Mouse (Mus musculus): Measurements from ENCODE around the gene Xirp1.

Xirp1 gene

DNA sequence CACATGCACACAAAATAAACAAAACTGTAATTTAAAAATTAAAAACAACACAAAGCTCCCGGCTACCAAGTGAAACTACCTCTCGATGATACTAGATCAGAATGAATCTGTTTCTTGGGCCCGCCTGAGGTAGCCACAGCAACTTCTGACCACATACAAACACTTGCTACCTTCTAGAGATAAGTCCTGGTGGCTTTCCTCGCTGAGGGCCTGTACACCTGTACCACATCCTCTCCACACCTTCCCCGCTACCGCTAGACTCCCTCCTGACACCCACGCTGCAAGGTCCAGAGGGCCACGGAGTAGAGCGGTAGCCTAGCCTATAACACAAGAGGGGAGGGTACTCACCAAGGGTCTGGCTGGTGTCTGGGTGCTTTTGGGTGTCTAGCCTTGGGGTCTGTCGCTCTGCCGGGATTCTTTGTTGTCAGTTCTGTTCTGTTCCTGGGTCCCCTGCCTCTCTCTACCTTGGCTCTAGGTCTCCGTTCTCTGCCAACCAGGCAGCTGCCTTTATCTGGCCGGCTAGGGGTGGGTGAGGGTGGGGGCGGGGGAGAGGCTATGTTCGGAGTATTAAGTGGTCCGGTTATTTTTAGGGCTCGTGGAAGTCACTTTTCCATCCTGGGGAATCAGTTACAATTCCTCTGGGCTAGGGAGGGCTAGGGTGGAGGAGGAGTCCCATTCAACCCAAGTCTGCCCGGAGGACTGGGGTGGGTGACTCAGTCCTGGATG is at the start of gene Xirp1:
Gene Xirp1 (minus strand): TSS at position 513 of the 726 bp plus-strand sequence.
- DNase-seq (ENCODE audit: low spot score) = no peak

DNA sequence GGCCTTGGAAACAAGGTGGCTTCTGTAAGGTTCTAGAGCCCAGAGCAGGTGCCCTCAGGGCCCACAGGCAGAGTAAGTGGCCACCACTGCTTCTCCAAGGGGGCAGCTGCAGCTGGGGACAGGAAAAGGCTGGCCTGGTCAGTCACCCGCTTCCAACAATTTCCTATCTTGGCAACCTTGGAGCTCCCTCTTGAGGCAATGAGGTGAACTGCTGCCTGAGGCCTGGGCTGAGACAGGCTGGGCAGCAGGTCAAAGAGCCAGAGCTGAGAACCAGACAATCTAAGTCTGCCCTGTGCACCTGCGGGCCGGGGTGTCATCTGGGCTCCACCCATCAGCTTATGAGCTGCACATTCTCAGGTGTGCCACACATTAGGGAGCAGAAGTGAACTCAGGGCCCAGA is 49.8 kb upstream of the Xirp1 start:
- DNase-seq (ENCODE audit: low spot score) = peak; percentile 86

DNA sequence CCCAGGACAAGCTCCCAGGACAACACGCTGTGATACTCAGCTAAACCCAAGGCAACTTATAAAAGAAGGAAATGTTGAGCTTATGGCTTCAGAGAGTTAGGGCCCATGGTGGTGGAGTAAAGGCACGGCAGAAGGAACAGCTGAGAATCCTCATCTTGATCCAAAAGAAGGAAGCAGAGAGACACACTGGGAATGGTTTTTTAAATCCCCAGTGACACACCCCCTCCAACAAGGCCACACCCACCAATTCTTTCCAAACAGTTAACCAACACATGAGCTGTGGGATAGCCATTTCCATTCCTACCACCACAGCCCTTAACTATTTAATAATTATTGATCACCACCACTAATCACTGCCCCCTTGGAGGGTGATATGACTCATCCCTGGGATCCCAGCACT is 47.9 kb upstream of the Xirp1 start:
- DNase-seq (ENCODE audit: low spot score) = no peak

DNA sequence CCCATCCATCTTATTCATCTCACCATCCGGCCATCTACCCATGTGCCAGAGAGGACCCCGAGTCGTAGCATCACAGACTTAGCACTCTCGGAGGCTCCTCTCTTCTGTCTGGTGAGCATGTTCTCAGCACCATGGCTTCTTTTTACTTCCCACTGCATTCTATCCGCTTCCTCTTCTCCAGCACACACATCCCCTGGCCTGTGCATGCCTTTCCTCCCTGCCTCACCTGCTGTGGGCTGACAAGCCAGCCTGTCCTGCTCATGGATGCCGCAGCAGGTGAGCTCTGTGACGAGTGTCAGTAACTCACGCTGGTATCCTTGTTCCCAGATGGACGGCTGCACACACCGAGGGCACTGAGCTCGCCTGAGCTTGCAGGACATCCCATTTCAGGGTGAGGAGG is 46.4 kb upstream of the Xirp1 start, which contains the start of gene Cx3cr1:
Gene Cx3cr1 (minus strand): TSS at position 101 of the 400 bp plus-strand sequence.
- DNase-seq (ENCODE audit: low spot score) = no peak

DNA sequence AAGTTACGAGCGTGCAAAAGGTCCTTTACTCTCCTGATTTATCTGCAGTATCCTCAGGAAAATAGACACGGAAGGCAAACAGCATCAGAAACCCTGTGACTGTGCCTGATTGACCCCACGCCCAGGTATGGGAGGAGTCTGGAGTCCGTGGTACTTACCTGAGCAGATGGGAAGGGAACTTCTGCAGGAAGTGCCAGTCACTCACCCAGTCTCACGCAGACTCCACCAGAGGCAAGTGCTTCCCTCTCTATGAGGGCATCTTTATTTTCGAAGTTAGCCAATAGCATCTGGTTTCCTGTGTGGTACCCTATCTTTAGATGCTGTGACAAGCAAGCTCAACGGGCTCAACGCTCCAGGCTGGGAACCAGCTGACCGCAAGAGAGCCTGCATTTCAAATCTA is 44.6 kb upstream of the Xirp1 start:
- no peak for DNase-seq (ENCODE audit: low spot score)

DNA sequence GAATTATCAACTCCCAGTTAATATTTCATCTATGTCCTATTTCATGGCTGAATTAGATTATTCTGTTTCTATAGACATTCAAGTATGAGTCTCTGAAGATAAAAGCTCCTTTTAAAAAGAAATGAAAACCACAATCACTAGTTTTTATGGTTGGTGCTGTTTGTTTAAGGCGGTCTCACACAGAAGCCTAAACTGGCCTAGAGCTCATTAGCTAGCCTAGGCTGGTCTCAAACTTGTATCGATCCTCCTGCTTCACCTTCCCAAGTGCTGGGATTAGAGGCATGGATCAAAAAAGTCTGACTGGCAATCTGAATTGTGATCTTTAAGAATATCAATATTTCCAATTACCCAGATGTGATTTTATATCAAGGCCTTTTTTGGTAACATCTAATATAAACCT is 44.2 kb upstream of the Xirp1 start:
- DNase-seq (ENCODE audit: low spot score) = no peak

DNA sequence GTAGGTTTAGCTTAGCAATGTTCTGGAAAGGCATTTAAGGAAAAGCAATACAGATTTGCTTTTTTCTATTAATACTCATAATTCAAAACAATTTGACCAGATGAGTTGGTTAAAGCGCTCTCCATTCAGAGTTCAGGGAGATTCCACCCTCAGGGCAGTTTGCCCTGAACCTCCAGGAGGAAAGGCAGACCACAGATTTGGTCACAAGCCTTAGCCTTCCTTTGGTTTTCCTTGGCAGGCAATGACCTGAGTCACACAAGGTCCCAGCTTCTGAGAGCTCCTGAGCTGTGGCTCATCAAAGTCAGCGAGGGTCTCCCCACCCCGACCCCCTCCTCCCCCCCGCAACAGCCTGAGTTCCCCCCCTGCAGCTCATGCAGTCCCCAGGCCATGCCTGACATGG is 40.9 kb upstream of the Xirp1 start:
- DNase-seq (ENCODE audit: low spot score) = no peak

DNA sequence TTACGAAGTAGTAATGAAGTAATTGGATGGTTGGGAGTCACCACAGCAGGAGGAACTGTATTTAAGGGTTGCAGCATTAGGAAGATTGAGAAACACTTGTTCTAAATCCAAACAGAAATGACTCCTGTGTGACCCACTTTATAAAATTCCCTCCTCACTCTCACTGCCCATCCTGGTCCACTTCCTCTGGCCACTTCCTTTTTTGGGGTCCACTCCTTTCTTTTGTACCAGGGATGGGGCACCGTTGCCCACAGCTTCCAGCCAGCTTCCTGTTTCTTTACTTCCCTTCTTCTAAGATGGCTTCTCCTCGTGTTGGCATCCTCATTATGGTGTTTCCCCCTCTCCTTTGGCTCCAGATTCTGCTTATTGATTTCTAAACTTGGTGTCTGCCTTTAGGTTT is 35.3 kb upstream of the Xirp1 start:
- no peak for DNase-seq (ENCODE audit: low spot score)

DNA sequence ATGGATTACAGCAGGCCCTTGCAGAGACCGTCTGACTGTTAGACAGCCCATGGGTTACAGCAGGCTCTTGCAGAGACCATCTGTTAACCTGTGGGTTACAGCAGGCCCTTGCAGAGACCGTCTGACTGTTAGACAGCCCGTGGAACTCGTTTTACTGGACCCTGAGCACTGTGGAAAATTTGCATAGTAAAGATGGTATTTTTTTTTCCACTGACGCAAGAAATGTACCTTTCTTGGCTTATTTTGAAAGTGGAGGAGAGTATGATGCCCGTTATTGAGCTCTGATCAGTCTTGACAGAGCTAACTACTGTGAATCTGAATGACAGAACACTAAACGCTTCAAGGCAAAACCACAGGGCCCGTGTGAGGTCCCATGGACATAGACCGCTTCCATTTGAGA is 32.8 kb upstream of the Xirp1 start:
- DNase-seq (ENCODE audit: low spot score) = no peak

DNA sequence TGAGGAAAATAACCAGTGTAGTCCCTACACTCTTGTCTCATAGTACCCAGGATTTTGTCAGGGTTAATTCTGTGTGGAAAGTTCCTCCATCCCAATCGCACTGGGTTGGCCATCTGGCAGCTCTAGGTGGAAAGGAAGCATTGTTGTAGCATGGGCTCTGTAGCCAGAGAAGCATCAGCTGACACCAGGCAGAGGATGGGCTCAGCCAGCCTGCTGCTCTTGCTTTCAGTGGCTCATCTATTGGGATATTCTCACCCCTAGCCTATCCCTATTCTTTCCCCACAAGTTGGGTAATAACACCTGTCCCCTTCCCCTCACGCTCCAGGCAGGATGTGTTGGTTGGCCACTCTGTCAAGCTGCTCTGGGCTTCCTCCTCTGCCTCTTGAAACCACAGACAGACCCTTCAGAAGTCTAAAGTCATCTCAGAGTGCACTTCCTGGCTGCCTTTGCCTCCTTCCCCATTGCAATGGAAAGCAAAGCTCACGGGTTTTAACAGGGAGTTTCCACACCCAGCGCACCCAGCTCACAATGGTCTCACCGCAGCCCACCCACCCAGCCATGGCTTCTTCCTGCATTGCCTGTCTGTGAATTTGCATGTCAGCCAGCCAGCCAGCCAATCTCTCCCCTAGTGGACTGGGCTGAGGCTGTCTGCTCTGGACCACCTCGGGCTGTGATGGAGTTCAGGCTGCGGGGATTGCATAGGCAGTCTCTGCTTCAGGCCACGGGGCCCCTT is 31.3 kb upstream of the Xirp1 start:
- DNase-seq (ENCODE audit: low spot score) = no peak

DNA sequence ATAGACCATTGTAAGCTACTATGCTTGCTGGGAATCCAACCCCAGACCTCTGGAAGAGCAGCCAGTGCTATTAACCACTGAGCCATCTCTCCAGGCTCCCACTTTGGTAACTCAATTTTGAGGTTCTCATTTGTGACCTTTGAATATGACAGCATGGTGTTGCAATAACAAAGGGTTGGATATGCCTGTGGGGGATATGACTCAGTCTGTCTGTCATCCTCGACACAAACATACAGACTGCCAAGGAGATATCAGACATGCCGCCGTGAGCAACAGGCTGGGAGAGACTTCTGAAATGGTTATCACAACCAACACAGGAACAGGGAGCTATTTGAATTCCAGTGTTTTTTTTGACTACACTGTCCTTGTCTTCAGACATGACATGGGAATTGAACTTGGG is 26.0 kb upstream of the Xirp1 start:
- peak; percentile 31 for DNase-seq (ENCODE audit: low spot score)

DNA sequence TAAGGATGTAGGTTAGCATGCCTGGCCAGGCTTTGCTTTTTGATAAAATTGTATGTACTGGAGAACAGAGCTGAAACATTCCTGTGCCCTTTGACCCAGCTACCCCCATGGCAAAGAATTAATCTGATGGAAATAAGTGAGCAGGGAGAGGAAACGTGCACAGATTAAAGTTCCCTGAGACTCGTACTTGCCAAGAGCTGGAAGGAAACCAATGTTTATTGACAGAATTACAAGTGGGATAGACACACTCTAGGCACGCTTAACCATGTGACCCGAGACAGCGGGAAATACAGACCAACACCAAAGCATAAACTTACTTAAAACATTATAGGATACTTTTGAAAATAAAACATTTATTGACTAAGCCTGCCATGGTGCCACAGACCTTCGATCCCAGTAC is 25.1 kb upstream of the Xirp1 start:
- no peak for DNase-seq (ENCODE audit: low spot score)

DNA sequence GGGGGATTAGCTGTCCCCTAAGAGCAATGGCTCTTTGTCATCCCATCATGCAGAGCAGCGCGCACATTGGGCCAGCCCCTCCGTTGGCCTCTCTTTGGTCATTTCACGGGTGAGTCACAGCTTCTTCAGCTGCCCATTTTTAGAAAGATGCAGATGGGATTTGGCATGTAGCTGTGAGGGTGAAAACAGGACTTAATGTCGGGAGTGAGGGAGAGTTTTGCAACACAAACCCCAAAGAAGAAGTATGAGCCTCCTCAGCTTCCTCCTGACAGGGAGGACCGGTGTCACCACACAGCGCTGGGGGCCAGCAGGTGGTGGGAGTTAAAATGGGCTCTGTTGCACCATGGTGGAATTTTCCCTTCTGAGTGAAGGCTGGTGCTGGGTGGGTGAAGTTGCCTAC is 19.7 kb upstream of the Xirp1 start:
- DNase-seq (ENCODE audit: low spot score) = no peak

DNA sequence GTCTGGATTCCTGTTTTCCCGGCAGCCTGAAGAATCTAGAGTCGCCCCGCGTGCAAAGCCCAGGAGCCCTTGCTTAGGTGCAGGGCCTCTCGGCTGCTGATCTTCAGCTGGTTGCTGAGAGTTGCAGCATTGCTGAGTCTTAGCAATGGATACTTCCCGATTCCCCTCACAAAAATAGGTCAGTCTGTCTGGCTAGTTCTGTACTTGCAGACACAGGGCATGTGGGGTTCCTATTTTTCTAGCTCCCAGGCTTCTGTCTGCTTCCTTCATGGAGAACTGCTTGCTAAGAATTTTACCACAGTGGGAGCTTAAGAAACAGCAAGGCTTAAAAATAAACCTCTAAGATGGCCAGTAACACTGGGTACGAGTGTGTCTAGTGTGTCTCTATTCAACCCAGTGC is 14.0 kb upstream of the Xirp1 start:
- DNase-seq (ENCODE audit: low spot score) = no peak

DNA sequence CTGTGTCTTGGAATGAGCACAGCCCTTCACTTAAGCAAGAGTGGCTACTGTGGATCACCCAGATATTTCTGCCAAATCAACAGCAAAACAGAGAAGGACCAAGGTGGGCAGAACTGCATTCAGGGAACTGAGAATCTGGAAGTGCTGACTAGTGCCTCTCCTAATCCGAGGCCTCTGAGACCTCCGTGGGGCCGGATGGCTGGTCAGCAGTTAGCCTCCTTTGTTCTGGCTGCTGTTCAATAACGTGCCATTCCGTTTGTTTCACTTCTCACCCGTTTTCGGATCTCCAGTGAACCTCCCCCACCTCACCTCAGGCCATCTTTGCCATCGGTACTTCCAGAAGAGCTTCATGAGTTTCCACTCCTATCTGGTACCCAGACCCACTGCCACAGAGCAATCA is 11.0 kb upstream of the Xirp1 start:
- peak; percentile 26 for DNase-seq (ENCODE audit: low spot score)

DNA sequence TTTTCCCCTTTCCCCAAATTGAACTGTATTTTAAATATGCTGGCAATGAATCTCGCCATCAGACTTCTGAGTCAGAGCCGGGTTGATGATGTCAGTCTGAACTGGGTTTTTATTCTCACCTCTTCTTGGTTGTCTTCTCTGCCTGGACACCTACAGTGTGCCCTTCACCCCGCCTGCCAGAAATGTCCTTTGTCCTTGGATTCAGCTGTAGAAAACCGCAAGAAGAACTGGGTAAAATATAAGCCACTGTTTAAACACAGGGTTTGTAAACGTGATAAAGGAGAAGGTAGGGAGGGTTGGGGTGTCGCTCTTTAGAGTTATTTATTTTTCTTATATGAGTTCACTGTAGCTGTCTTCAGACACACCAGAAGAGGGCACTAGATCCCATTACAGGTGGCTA is 9.3 kb upstream of the Xirp1 start:
- DNase-seq (ENCODE audit: low spot score) = no peak

DNA sequence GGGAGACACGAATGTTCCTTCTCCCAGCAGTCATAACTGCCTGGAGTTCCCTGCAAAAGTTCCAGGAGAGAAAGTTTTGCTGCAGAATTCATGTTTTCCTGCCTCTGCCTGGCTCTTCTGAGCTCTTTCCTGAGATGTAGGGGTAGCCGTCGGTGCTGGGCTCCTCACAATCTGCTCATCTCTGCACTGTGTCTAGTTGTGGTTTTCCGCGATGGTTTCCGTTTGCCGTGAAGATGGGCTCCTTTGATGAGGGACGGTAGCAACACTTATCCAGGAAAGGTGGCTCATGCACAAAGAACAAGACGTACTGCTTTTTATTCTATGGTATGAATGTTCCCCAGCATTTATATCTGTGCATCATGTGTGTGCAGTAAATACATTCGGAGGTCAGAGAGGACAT is 7.0 kb upstream of the Xirp1 start:
- no peak for DNase-seq (ENCODE audit: low spot score)

DNA sequence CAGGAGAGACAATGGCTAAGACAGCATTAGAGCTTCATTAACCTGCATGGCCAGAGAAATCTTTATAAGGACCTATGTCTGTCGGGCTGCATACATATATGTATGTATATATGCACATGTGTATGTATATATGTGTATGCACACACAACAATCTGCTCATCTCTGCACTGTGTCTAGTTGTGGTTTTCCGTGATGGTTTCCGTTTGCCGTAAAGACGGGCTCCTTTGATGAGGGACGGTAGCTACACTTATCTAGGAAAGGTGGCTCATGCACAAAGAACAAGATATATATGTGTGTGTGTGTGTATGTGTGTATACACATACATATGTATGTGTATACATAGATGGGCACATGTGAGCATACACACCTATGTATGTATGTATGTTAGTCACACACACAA is 6.5 kb upstream of the Xirp1 start:
- no peak for DNase-seq (ENCODE audit: low spot score)

DNA sequence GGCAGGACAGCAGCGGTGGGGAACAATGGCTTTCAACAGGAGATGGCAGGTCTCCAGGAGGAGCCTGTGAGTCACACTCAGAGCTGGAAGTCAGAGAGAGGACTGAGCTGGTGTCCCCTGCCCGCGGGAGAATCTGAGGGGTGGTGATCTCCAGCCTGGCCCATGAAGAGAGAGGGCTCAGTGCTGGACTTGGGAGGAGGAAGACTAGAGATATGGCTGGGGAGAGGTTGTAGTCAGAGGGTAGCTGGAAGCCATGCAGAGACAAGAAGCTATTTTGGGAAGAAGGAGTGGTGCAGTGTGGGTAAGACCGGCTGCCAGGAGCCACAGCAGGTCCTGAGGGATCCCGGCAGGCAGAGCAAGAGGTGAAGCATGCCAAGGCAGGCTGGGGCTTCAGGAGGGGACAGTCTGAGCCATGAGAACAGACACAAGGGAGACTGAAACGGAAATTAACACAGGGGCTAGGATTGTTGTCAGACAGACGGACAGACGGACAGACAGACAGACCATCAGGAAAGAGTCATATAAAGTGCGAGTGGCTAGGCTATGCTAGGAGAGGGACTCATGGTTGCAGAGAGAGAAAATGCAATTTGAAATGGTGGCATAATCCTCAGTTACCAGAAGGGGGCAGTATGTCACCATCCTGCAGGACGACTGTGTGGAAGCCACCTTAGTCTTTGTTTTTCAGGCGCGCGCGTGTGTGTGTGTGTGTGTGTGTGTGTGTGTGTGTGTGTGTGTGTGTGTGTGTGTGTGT is 4.2 kb upstream of the Xirp1 start:
- DNase-seq (ENCODE audit: low spot score) = peak; percentile 90

DNA sequence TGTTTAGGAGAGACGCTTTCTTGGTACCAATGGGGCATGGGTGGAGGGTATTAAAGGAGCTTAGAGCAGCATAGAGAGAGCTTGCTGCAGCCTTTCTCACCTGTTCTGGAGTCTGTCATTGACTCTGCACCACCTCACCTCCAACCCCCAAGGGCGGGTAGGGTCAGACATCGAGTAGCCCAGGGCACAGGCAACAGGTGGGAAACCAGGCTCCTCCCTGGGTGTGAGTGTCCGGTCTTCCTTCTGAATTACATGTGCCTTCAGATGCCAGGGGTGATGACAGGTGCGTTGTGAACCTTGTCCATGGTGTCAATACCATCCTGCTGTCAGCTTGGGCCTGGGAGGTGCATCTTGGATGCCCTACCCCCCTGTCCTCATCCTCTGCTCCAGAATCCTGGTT is 1.2 kb upstream of the Xirp1 start:
- no peak for DNase-seq (ENCODE audit: low spot score)

DNA sequence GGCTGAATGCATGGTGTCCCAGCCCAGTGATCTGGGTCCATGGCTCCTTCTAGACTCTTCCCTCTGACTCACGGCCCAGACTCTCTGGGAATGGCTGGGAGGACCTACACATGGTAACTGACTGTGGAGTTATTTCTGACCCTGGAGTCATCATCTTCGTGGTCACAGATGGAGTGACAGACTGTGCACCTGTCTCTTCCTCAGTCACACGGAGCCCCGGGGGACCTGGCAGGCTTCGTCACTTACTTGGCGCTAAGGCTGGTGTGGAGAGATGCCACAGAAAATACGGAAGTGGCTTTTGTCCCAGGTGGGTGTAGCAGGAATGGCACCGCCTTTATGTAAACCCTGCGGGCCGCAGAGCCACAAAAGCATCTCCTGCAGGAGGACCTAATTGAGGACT is 773 bp upstream of the Xirp1 start:
- DNase-seq (ENCODE audit: low spot score) = no peak

DNA sequence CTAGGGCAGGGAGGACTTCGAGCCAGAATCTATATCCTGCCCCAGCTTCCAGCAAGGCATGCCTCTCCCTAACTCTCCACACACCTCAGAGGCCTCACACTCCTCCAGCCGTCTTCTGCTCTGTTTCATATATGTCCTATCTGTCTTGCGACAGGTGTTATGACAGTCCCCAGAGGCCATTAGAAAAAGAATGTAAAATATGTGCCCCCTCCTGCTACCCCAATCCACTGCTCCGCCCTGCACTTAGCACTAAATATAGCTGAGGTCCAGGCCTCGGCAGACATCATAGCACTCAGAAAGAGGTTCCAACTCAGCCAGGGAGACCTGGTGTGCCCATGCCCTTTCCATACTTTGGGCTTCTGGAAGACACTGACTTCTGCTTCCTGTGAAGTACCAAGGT is 2.2 kb downstream of the Xirp1 start:
- DNase-seq (ENCODE audit: low spot score) = no peak

DNA sequence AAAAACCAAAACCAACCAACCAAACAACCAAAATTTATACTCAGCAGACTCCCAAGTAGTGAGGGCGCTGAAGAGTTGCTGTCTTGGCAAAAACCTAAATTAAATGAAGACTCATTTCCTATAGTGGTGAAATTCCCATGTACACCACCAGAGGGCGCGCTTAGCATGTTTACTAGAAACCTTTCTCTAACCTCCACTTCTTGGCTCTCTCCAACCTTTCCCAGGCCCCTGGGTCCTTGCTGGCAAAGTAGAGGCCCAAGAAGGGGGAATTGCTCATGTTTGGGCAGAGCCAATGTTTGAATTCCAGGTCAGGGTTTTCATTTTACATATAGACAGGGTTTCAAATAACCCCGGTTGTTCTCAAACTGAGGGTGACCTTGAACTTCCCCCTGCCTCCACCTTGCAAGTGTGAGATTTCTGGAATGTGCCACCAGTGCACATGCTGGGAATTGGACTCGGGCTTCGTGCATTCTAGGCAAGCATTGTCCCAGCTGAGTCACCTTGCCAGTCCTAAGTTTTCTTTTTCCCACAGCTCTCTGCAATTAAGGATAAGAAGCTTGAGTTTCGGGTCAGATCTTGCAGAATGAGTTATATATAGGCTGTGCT is 3.0 kb downstream of the Xirp1 start:
- peak; percentile 88 for DNase-seq (ENCODE audit: low spot score)

All from adipocyte (in vitro differentiated cells).